Mouse (Mus musculus): Measurements from ENCODE around the gene Trpc1. TPM values are rescaled to one million over a fixed set of nuclear protein-coding genes. Genes with fewer than 3 reads are reported as not detected.

Trpc1 gene
- polyA plus RNA-seq, 1 experiment from 2014 or later: 8.3 TPM

DNA sequence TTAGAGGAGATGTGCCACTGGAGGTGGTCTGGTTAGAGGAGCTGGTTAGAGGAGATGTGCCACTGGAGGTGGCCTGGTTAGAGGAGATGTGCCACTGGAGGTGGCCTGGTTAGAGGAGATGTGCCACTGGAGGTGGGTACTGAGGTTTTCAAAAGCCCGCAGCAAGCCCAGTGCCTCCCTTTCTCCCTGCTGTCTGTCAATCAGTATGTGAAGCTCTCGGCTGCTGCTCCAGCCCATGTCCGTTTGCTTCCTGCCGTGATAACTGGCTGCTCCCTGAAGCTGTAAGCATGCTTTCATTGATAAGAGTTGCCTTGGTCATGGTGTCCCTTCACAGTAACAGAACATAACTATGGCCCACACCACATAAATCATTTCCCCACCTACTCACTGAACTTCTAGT is 13.0 kb upstream of the Trpc1 start:
- no peak for ATAC-seq
- H3K4me1 ChIP-seq (ENCODE audit: control insufficient read depth, insufficient read depth, low read length): no peaks in the 10 kb centered on the region
- H3K4me2 ChIP-seq (ENCODE audit: low read length): no peak overlapping the region
- no peak overlapping the region for H3K9ac ChIP-seq (ENCODE audit: low read depth, low read length)
- no peak overlapping the region for H3K27ac ChIP-seq (ENCODE audit: low read length)
- no peak overlapping the region for H3K4me3 ChIP-seq (ENCODE audit: low read depth, low read length)
- no peaks in the 10 kb centered on the region for H3K9me3 ChIP-seq (replicated peaks; ENCODE audit: control insufficient read depth, low read length, poor library complexity, severe bottlenecking)
- H3K27me3 ChIP-seq (ENCODE audit: control insufficient read depth, insufficient read depth, low read depth, low read length): no peaks in the 10 kb centered on the region
- no peaks in the 10 kb centered on the region for H3K36me3 ChIP-seq (ENCODE audit: control insufficient read depth, insufficient read depth, low read length)
- 95% methylated on average over 4 of the region's 4 CpGs for whole genome bisulfite sequencing

DNA sequence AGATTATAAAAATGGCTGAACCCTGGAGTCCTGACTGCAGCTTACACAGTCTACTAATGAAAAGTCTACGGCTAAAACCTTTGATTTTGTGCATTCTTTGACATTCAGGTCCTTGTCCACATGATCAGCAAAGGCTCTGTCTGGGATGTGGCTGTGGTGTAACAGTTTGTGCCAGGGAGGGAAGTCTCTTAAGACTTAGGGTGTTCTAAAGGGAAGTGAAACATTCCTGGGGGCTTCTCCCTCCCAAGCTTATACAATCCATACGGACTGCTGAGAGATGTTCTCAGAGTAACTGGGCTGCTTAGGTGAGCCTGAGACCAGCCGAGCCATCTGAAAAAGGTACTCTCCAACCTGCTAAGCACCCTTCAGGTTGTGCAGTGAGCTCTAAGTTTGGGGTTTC is 12.1 kb upstream of the Trpc1 start:
- Histone ChIP-seq H3K27me3 (ENCODE audit: control insufficient read depth, insufficient read depth, low read depth, low read length) (no peaks in the 10 kb centered on the region), H3K4me1 (ENCODE audit: control insufficient read depth, insufficient read depth, low read length) (no peaks in the 10 kb centered on the region), H3K9ac (ENCODE audit: low read depth, low read length) (no peak overlapping the region), H3K27ac (ENCODE audit: low read length) (no peak overlapping the region), H3K36me3 (ENCODE audit: control insufficient read depth, insufficient read depth, low read length) (no peaks in the 10 kb centered on the region), H3K4me3 (ENCODE audit: low read depth, low read length) (no peak overlapping the region), H3K4me2 (ENCODE audit: low read length) (no peak overlapping the region), H3K9me3 (replicated peaks; ENCODE audit: control insufficient read depth, low read length, poor library complexity, severe bottlenecking) (no peaks in the 10 kb centered on the region)
- no peak for ATAC-seq
- WGBS: 88% methylated on average over 3 of the region's 3 CpGs

DNA sequence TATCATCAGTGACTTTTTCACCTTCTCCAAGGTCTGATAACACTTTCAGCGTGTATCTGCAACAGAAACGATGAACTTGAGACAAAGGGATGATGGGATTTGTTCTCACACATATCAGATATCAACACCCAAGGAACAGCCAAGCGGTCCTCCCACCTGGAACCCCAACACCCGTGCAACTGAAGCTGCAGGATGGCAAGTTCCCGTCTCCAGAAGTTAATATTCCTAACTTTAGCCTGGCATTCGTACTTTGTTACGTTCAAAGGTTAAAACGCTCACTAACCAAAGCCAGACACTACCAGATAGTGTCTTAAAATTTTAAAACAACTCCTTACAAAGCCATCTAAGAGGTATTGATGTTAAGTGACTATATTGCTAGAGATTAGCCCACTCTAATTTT is 11.2 kb upstream of the Trpc1 start:
- ATAC-seq: no peak
- no peaks in the 10 kb centered on the region for H3K36me3 ChIP-seq (ENCODE audit: control insufficient read depth, insufficient read depth, low read length)

GRCm38 (mm10) chr9:95750746-95751145 is 571 bp upstream of the Trpc1 start:
- Histone ChIP-seq H3K9ac (ENCODE audit: low read depth, low read length) (peak overlapping the region; percentile 96; the same call in 1 of the 2 replicates), H3K4me2 (ENCODE audit: low read length) (peak overlapping the region; percentile 86), H3K27ac (ENCODE audit: low read length) (no peak overlapping the region), H3K4me1 (ENCODE audit: control insufficient read depth, insufficient read depth, low read length) (peaks cover 16% of the 10 kb centered on the region), H3K4me3 (ENCODE audit: low read depth, low read length) (peak overlapping the region; percentile 97), H3K9me3 (replicated peaks; ENCODE audit: control insufficient read depth, low read length, poor library complexity, severe bottlenecking) (no peaks in the 10 kb centered on the region), H3K36me3 (ENCODE audit: control insufficient read depth, insufficient read depth, low read length) (no peaks in the 10 kb centered on the region), H3K27me3 (ENCODE audit: control insufficient read depth, insufficient read depth, low read depth, low read length) (no peaks in the 10 kb centered on the region; the same call in 1 of the 2 replicates)
- WGBS: 38% methylated on average over 9 of the region's 9 CpGs
- no peak for ATAC-seq

More for the DNA sequence above, 11.2 kb upstream of the Trpc1 start:
- H3K27ac ChIP-seq (ENCODE audit: low read length): no peak overlapping the region
- H3K4me2 ChIP-seq (ENCODE audit: low read length): no peak overlapping the region
- no peaks in the 10 kb centered on the region for H3K27me3 ChIP-seq (ENCODE audit: control insufficient read depth, insufficient read depth, low read depth, low read length)
- no peak overlapping the region for H3K9ac ChIP-seq (ENCODE audit: low read depth, low read length)
- 96% methylated on average over 8 of the region's 8 CpGs for WGBS
- H3K4me3 ChIP-seq (ENCODE audit: low read depth, low read length): no peak overlapping the region
- no peaks in the 10 kb centered on the region for H3K9me3 ChIP-seq (replicated peaks; ENCODE audit: control insufficient read depth, low read length, poor library complexity, severe bottlenecking)
- no peaks in the 10 kb centered on the region for H3K4me1 ChIP-seq (ENCODE audit: control insufficient read depth, insufficient read depth, low read length)

- ATAC-seq: peak; percentile 80
- Histone ChIP-seq H3K4me2 (ENCODE audit: low read length) (peak overlapping the region; percentile 86), H3K36me3 (ENCODE audit: control insufficient read depth, insufficient read depth, low read length) (no peaks in the 10 kb centered on the region), H3K4me3 (ENCODE audit: low read depth, low read length) (peak overlapping the region; percentile 97), H3K27me3 (ENCODE audit: control insufficient read depth, insufficient read depth, low read depth, low read length) (no peaks in the 10 kb centered on the region; the same call in 1 of the 2 replicates), H3K9me3 (replicated peaks; ENCODE audit: control insufficient read depth, low read length, poor library complexity, severe bottlenecking) (no peaks in the 10 kb centered on the region), H3K27ac (ENCODE audit: low read length) (peak overlapping the region; percentile 68), H3K4me1 (ENCODE audit: control insufficient read depth, insufficient read depth, low read length) (peaks cover 16% of the 10 kb centered on the region), H3K9ac (ENCODE audit: low read depth, low read length) (peak overlapping the region; percentile 96)
- under 1% methylated on average over 29 of the region's 34 CpGs for WGBS
These were observed 680 bp downstream of the Trpc1 start for GRCm38 (mm10) chr9:95749461-95749928.

DNA sequence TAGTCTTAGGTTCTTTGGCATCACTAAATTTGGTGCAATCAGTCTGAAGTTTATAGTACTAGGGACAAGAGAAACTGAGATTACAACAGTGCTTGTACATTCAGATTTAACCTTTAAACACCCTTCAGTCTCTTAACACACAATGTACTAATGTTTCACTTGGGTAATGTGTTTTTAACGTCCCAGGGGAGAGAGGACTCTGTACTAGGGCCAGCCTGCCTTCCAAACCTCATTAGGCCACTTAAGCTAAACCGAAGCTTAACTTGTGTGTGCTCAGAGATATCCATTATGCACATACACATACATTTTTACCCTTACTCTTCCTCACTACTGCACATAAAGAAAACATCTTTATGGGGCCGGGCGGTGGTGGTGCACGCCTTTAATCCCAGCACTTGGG is 2.9 kb downstream of the Trpc1 start:
- no peaks in the 10 kb centered on the region for H3K36me3 ChIP-seq (ENCODE audit: control insufficient read depth, insufficient read depth, low read length)
- 91% methylated on average over 5 of the region's 5 CpGs for WGBS
- no peak for ATAC-seq
- H3K4me1 ChIP-seq (ENCODE audit: control insufficient read depth, insufficient read depth, low read length): peaks cover 16% of the 10 kb centered on the region
- no peaks in the 10 kb centered on the region for H3K9me3 ChIP-seq (replicated peaks; ENCODE audit: control insufficient read depth, low read length, poor library complexity, severe bottlenecking)
- H3K9ac ChIP-seq (ENCODE audit: low read depth, low read length): no peak overlapping the region
- no peak overlapping the region for H3K4me3 ChIP-seq (ENCODE audit: low read depth, low read length)
- H3K27ac ChIP-seq (ENCODE audit: low read length): no peak overlapping the region
- no peaks in the 10 kb centered on the region; the same call in 1 of the 2 replicates for H3K27me3 ChIP-seq (ENCODE audit: control insufficient read depth, insufficient read depth, low read depth, low read length)
- H3K4me2 ChIP-seq (ENCODE audit: low read length): no peak overlapping the region

GRCm38 (mm10) chr9:95744845-95745613 is 5.1 kb downstream of the Trpc1 start:
- Histone ChIP-seq H3K9ac (ENCODE audit: low read depth, low read length) (no peak overlapping the region), H3K36me3 (ENCODE audit: control insufficient read depth, insufficient read depth, low read length) (no peaks in the 10 kb centered on the region), H3K4me1 (ENCODE audit: control insufficient read depth, insufficient read depth, low read length) (peaks cover 16% of the 10 kb centered on the region), H3K27ac (ENCODE audit: low read length) (no peak overlapping the region), H3K27me3 (ENCODE audit: control insufficient read depth, insufficient read depth, low read depth, low read length) (no peaks in the 10 kb centered on the region), H3K9me3 (replicated peaks; ENCODE audit: control insufficient read depth, low read length, poor library complexity, severe bottlenecking) (no peaks in the 10 kb centered on the region), H3K4me3 (ENCODE audit: low read depth, low read length) (no peak overlapping the region), H3K4me2 (ENCODE audit: low read length) (no peak overlapping the region)
- no peak for ATAC-seq
- 77% methylated on average over 7 of the region's 7 CpGs for WGBS

DNA sequence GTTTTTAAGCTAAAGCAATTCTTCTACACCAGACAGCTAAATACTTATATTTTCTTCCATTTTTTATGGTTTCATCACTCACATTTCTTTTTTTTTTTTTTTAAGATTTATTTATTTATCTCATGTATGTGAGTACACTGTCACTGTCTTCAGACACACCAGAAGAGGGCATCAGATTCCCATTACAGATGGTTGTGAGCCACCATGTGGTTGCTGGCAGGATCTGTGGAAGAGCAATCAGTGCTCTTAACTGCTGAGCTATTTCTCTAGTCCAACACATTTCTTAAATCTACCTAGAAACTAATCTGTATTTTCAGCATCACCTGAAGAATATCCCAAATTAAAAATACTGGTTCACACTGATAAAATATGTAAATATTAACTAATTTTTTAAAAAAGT is 13.9 kb downstream of the Trpc1 start:
- ATAC-seq: no peak
- Histone ChIP-seq H3K4me2 (ENCODE audit: low read length) (no peak overlapping the region), H3K36me3 (ENCODE audit: control insufficient read depth, insufficient read depth, low read length) (peaks cover 2% of the 10 kb centered on the region), H3K4me1 (ENCODE audit: control insufficient read depth, insufficient read depth, low read length) (no peaks in the 10 kb centered on the region), H3K4me3 (ENCODE audit: low read depth, low read length) (no peak overlapping the region), H3K27ac (ENCODE audit: low read length) (no peak overlapping the region), H3K9me3 (replicated peaks; ENCODE audit: control insufficient read depth, low read length, poor library complexity, severe bottlenecking) (no peaks in the 10 kb centered on the region), H3K27me3 (ENCODE audit: control insufficient read depth, insufficient read depth, low read depth, low read length) (no peaks in the 10 kb centered on the region), H3K9ac (ENCODE audit: low read depth, low read length) (no peak overlapping the region)

GRCm38 (mm10) chr9:95712574-95712973 is 37.6 kb downstream of the Trpc1 start:
- H3K27me3 ChIP-seq (ENCODE audit: control insufficient read depth, insufficient read depth, low read depth, low read length): no peaks in the 10 kb centered on the region
- H3K9me3 ChIP-seq (replicated peaks; ENCODE audit: control insufficient read depth, low read length, poor library complexity, severe bottlenecking): no peaks in the 10 kb centered on the region
- no peak overlapping the region for H3K27ac ChIP-seq (ENCODE audit: low read length)
- H3K4me1 ChIP-seq (ENCODE audit: control insufficient read depth, insufficient read depth, low read length): no peaks in the 10 kb centered on the region
- H3K36me3 ChIP-seq (ENCODE audit: control insufficient read depth, insufficient read depth, low read length): peaks cover 15% of the 10 kb centered on the region
- no peak for ATAC-seq
- 31% methylated on average over 8 of the region's 8 CpGs for WGBS
- H3K9ac ChIP-seq (ENCODE audit: low read depth, low read length): no peak overlapping the region
- H3K4me2 ChIP-seq (ENCODE audit: low read length): no peak overlapping the region
- H3K4me3 ChIP-seq (ENCODE audit: low read depth, low read length): no peak overlapping the region

Measured in midbrain, embryonic 16.5 days (tissue).